Comparison of ENCODE assay signal across 32 mouse cellular contexts in the genomic region with DNA sequence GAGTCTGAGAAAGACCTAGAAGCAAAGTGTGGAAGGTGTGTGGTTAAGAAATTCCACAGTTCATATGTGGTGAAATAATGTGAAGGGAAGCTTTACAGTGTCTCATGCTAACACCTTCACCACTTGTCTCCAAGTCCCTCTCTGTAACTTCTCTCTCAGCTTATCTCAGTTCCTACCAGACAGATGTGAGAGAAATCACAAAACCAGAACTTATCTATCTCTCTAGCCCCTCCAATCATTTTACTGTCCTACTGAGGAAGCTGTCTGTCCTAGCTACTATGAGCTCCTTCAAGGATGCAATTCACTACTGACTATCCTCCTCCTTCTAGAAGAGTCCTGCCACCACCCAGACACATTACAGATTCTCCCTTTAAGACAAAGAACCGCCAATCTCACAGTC. TPM values are rescaled to one million over a fixed set of nuclear protein-coding genes. Genes with fewer than 3 reads are reported as not detected.
"Had no signal": no experiment of that assay in that cellular context is flagged by ENCODE, and none has a peak within 500 bp of the region (broad histone marks: within the 10 kb centered on the region; RNA-seq: fewer than 3 reads in every experiment).

No protein-coding gene starts in this region.

- H3K9ac ChIP-seq: heart, embryonic 12.5 days; heart, embryonic 13.5 days; heart, embryonic 15.5 days; hindbrain, embryonic 12.5 days; hindbrain, embryonic 13.5 days; hindbrain, embryonic 14.5 days; hindbrain, embryonic 15.5 days; intestine, embryonic 15.5 days; kidney, embryonic 15.5 days had no signal

- H3K4me3 ChIP-seq: heart, embryonic 10.5 days; heart, embryonic 12.5 days; heart, embryonic 13.5 days; heart, embryonic 15.5 days; hindbrain, embryonic 10.5 days; hindbrain, embryonic 12.5 days; hindbrain, embryonic 13.5 days; hindbrain, embryonic 15.5 days; intestine, embryonic 15.5 days; kidney, embryonic 15.5 days; layer of hippocampus, adult 2 months; left cerebral cortex, adult 2 months had no signal

- H3K27me3 ChIP-seq: heart, embryonic 12.5 days; heart, embryonic 13.5 days; heart, embryonic 15.5 days; hindbrain, embryonic 12.5 days; hindbrain, embryonic 13.5 days; hindbrain, embryonic 15.5 days; intestine, embryonic 15.5 days; kidney, embryonic 15.5 days had no signal

- DNase-seq: heart, postnatal 10 days; heart, postnatal 14 days; heart, postnatal 36 days; heart, postnatal 4 days; kidney, adult 11 months; kidney, adult 18-20 months; kidney, adult 2 months; kidney, adult 8-10 months; kidney, adult 9 months; kidney, postnatal 10 days; kidney, postnatal 14 days; kidney, postnatal 25 days; kidney, postnatal 36 days; kidney, postnatal 4 days; layer of hippocampus, adult 9-11 months; layer of hippocampus, postnatal 36 days had no signal

- H3K9me3 ChIP-seq: heart, embryonic 15.5 days; hindbrain, embryonic 15.5 days; intestine, embryonic 15.5 days; kidney, embryonic 15.5 days had no signal

- H3K4me1 ChIP-seq: heart, embryonic 13.5 days; heart, embryonic 15.5 days; hindbrain, embryonic 10.5 days; hindbrain, embryonic 12.5 days; hindbrain, embryonic 13.5 days; hindbrain, embryonic 15.5 days; intestine, embryonic 15.5 days; kidney, embryonic 15.5 days had no signal

- H3K27ac ChIP-seq: heart, embryonic 10.5 days; heart, embryonic 13.5 days; heart, embryonic 15.5 days; hindbrain, embryonic 10.5 days; hindbrain, embryonic 12.5 days; hindbrain, embryonic 13.5 days; hindbrain, embryonic 14.5 days; hindbrain, embryonic 15.5 days; hindbrain, postnatal 0 days; intestine, embryonic 15.5 days; kidney, embryonic 15.5 days; kidney, postnatal 0 days; layer of hippocampus, adult 2 months; left cerebral cortex, adult 2 months had no signal

RNA-seq across cellular contexts. Expression of a gene that starts 59.2 kb away (rescaled TPM):
- total RNA-seq: left cerebral cortex, adult 18-20 months had no signal
